Mouse (Mus musculus) small intestine, adult 2 months (tissue): ENCODE data around the gene Tmem209.

Experiments used
- CTCF ChIP-seq: fragments of 200-500 bp; IDR thresholded peaks from 2 replicates; pipeline ENCODE4 v1.5.1; 2012; ENCODE audit warnings: low read depth, mild to moderate bottlenecking, control low read depth, inconsistent platforms, low read length, moderate library complexity, mixed read lengths; ENCODE audit not compliant: insufficient replicate concordance, insufficient read length; ENCODE audit errors: extremely low read depth
- POLR2A ChIP-seq: fragments of 200-500 bp; IDR thresholded peaks from 2 replicates; pipeline ENCODE4 v1.6.1; 2012; ENCODE audit warnings: low read depth, mild to moderate bottlenecking, control low read depth, inconsistent platforms, low read length, moderate library complexity

DNA sequence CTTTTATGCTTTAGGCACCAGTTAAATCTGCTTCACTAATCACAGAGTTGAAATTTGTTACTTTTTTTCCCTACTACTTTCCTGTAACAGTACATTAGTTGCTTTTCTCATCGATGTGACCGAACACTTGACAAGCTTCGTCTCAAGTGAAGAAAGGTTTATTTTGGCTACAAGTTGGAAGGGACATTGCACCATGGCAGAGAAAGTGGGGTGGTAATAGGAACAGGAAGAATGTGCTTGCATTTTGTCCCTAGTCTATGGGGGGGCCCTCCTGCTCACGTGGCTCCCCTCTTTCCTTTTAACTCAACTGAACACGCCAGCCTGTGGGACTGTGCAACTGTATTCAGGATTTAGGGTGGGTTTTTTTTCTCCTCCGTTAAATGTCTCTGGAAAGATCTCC lies 43.0 kb upstream of the Tmem209 start:
- TF ChIP-seq CTCF (no peak), POLR2A (no peak)
